Mouse (Mus musculus) bone marrow, adult 2 months (tissue): Measurements from ENCODE around the gene Nfix.

Source experiments
- CTCF ChIP-seq: fragments of 200-500 bp; IDR thresholded peaks from 2 replicates; pipeline ENCODE4 v1.5.1; 2011; ENCODE audit warnings: low read length, control low read depth; ENCODE audit not compliant: control insufficient read depth, insufficient read depth
- POLR2A ChIP-seq: fragments of 200-500 bp; IDR thresholded peaks from 2 replicates; pipeline ENCODE4 v1.6.1; 2011; ENCODE audit warnings: low read depth, mild to moderate bottlenecking, control low read depth, low read length, borderline replicate concordance; ENCODE audit not compliant: control insufficient read depth

GRCm38 (mm10) chr8:84693332-84693731, 106.8 kb downstream of the Nfix start:
- TF ChIP-seq CTCF (no peak), POLR2A (no peak)
